Mouse (Mus musculus) kidney, adult 2 months (tissue): Measurements from ENCODE around the gene Luc7l2.
"Not testable (repeated sequence)": the region's sequence is repeated elsewhere in the genome, so short reads cannot be mapped to it uniquely, and the experiment has no call there.

ENCODE experiments used
- CTCF ChIP-seq: fragments of 200-500 bp; conservative IDR thresholded peaks from 2 replicates; pipeline ENCODE4 v1.5.1; 2011; ENCODE audit warnings: low read depth, mild to moderate bottlenecking, control low read depth, low read length, moderate library complexity, mixed read lengths; ENCODE audit not compliant: insufficient read depth, insufficient read length
- POLR2A ChIP-seq: fragments of 200-500 bp; IDR thresholded peaks from one replicate; pipeline ENCODE4 v1.6.1; 2011; ENCODE audit warnings: low read depth, low read length, control low read depth

DNA sequence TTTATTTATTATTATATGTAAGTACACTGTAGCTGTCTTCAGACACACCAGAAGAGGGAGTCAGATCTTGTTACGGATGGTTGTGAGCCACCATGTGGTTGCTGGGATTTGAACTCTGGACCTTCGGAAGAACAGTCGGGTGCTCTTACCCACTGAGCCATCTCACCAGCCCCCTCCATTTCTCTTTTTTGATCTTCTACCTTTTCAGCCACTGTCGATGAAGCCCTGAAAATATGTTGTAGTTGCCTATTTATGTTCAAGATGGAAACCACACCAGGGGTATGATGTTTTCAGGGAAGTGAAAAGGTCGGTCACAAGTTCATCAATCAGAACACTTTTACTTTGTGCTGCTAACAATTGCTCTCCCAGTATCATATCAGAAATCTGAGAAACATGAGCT, 7.0 kb upstream of the Luc7l2 start:
- not testable (repeated sequence) for TF ChIP-seq POLR2A, CTCF
